Mouse (Mus musculus): ENCODE measurements at regions not wholly inside any gene's neighbourhood (a gene's known extent, or its start where the extent isn't known, plus 50 kb on each side); places are given as distances from the start of the nearest gene placed in this dataset.

GRCm38 (mm10) chr1:121842381-121843075 lies 274.7 kb upstream of the Ddx18 start:
- DNase-seq (ENCODE audit: low spot score in 2 of 2): no peak

- DNase-seq (ENCODE audit: low spot score in 2 of 2): no peak
Observed at GRCm38 (mm10) chr1:121833559-121833958, 265.8 kb upstream of the Ddx18 start.

- no peak for DNase-seq (ENCODE audit: low spot score in 2 of 2)
Observed at GRCm38 (mm10) chr1:121830242-121830641, 262.5 kb upstream of the Ddx18 start.

- DNase-seq (ENCODE audit: low spot score in 2 of 2): no peak
Observed at GRCm38 (mm10) chr1:121822950-121823349, 255.2 kb upstream of the Ddx18 start.

GRCm38 (mm10) chr1:121803338-121803737 lies 235.5 kb upstream of the Ddx18 start:
- DNase-seq (ENCODE audit: low spot score in 2 of 2): no peak

GRCm38 (mm10) chr1:121802476-121802875 lies 234.7 kb upstream of the Ddx18 start:
- DNase-seq (ENCODE audit: low spot score in 2 of 2): no peak

- no peak for DNase-seq (ENCODE audit: low spot score in 2 of 2)
Observed at GRCm38 (mm10) chr1:121798502-121798901, 230.7 kb upstream of the Ddx18 start.

GRCm38 (mm10) chr1:121795024-121795786 lies 227.4 kb upstream of the Ddx18 start:
- no peak for DNase-seq (ENCODE audit: low spot score in 2 of 2)

- DNase-seq (ENCODE audit: low spot score in 2 of 2): no peak
Observed at GRCm38 (mm10) chr1:121785631-121786030, 217.8 kb upstream of the Ddx18 start.

GRCm38 (mm10) chr1:121773988-121774387 lies 206.2 kb upstream of the Ddx18 start:
- no peak for DNase-seq (ENCODE audit: low spot score in 2 of 2)

GRCm38 (mm10) chr1:121771444-121771843 lies 203.7 kb upstream of the Ddx18 start:
- DNase-seq (ENCODE audit: low spot score in 2 of 2): no peak

- DNase-seq (ENCODE audit: low spot score in 2 of 2): no peak
Observed at GRCm38 (mm10) chr1:121770936-121771335, 203.1 kb upstream of the Ddx18 start.

- no peak for DNase-seq (ENCODE audit: low spot score in 2 of 2)
Observed at GRCm38 (mm10) chr1:121760086-121760485, 192.3 kb upstream of the Ddx18 start.

- DNase-seq (ENCODE audit: low spot score in 2 of 2): no peak
Observed at GRCm38 (mm10) chr1:121745181-121745580, 177.4 kb upstream of the Ddx18 start.

GRCm38 (mm10) chr1:121735113-121735719 lies 167.4 kb upstream of the Ddx18 start:
- DNase-seq (ENCODE audit: low spot score in 2 of 2): no peak

- no peak for DNase-seq (ENCODE audit: low spot score in 2 of 2)
Observed at GRCm38 (mm10) chr1:121734456-121735112, 166.8 kb upstream of the Ddx18 start.

- DNase-seq (ENCODE audit: low spot score in 2 of 2): no peak
Observed at GRCm38 (mm10) chr1:121709317-121709860, 141.6 kb upstream of the Ddx18 start.

- DNase-seq (ENCODE audit: low spot score in 2 of 2): no peak
Observed at GRCm38 (mm10) chr1:121708301-121708700, 140.5 kb upstream of the Ddx18 start.

GRCm38 (mm10) chr1:121701826-121702225 lies 134.0 kb upstream of the Ddx18 start:
- DNase-seq (ENCODE audit: low spot score in 2 of 2): no peak

GRCm38 (mm10) chr1:121653901-121654300 lies 86.1 kb upstream of the Ddx18 start:
- DNase-seq (ENCODE audit: low spot score in 2 of 2): no peak

GRCm38 (mm10) chr1:121650071-121650470 lies 82.3 kb upstream of the Ddx18 start:
- DNase-seq (ENCODE audit: low spot score in 2 of 2): no peak

GRCm38 (mm10) chr1:121631466-121631865 lies 63.7 kb upstream of the Ddx18 start:
- peak in 1 of 2 experiments; percentile 13 for DNase-seq (ENCODE audit: low spot score in 2 of 2)
